Mouse (Mus musculus) midbrain, embryonic 14.5 days (tissue): ENCODE measurements around the gene Fbxo7. TPM values are rescaled to one million over a fixed set of nuclear protein-coding genes. Genes with fewer than 3 reads are reported as not detected.
A peak's percentile ranks its signal among the peaks of the same experiment; 100 is the strongest.

Experiments
- ATAC-seq: fragments of 200-750 bp; cut with Nextera tagmentation; 2 replicates; pipeline ENCODE4 v1.8.0; 2017; ENCODE audit warnings: moderate number of reproducible peaks, moderate library complexity; ENCODE audit not compliant: low FRiP score, low TSS enrichment
- DNase-seq: peaks from one replicate; pipeline ENCODE4 v3.0.0-alpha.2; 2015
- H3K27ac ChIP-seq: fragments of 300-500 bp; sonication (generic); replicated peaks from 2 replicates; pipeline ENCODE4 v1.5.1; 2014; ENCODE audit warnings: mild to moderate bottlenecking, low read depth, low read length, moderate library complexity
- H3K27me3 ChIP-seq: fragments of 300-500 bp; sonication (generic); 2 replicates; pipeline ENCODE4 v1.6.1; 2014; ENCODE audit warnings: low read length, control low read depth, mixed read lengths; ENCODE audit not compliant: control insufficient read depth, insufficient read depth
- H3K36me3 ChIP-seq: fragments of 300-500 bp; sonication (generic); 2 replicates; pipeline ENCODE4 v1.6.1; 2014; ENCODE audit warnings: low read length, control low read depth; ENCODE audit not compliant: control insufficient read depth, insufficient read depth
- H3K4me1 ChIP-seq: fragments of 300-500 bp; sonication (generic); 2 replicates; pipeline ENCODE4 v1.6.1; 2014; ENCODE audit warnings: mild to moderate bottlenecking, antibody characterized with exemption, low read length, control low read depth; ENCODE audit not compliant: control insufficient read depth, insufficient read depth
- H3K4me2 ChIP-seq: fragments of 300-500 bp; sonication (generic); 2 replicates; pipeline ENCODE4 v1.6.1; 2014; ENCODE audit warnings: mild to moderate bottlenecking, low read length, moderate library complexity
- H3K4me3 ChIP-seq: fragments of 300-500 bp; sonication (generic); replicated peaks from 2 replicates; pipeline ENCODE4 v1.5.1; 2014; ENCODE audit warnings: low read depth, low read length
- H3K9ac ChIP-seq: fragments of 300-500 bp; sonication (generic); replicated peaks from 2 replicates; pipeline ENCODE4 v1.6.1; 2014; ENCODE audit warnings: mild to moderate bottlenecking, low read length, moderate library complexity
- H3K9me3 ChIP-seq: fragments of 300-500 bp; sonication (generic); 2 replicates; pipeline ENCODE4 v1.6.1; 2016; ENCODE audit warnings: low read length, control low read depth, mixed read lengths; ENCODE audit not compliant: control insufficient read depth
- WGBS: fragments of 180-500 bp; shearing (Covaris S2); extraction: QIAGEN DNeasy Blood & Tissue Kit; methylation state at CpG from one replicate; pipeline ENCODE4 v1.1.7; 2014; 5-methylcytosine and 5-hydroxymethylcytosine counted together
- polyA plus RNA-seq: library from polyadenylated mRNA; unstranded; fragments of >200 nt; fragmentation: Nextera tagmentation; extraction: Ambion mirVana; gene quantifications from 2 replicates; pipeline ENCODE4 v1.2.1, GENCODE M21; 2014

Fbxo7 gene
- polyA plus RNA-seq, 1 experiment from 2014 or later = 19.6 TPM

DNA sequence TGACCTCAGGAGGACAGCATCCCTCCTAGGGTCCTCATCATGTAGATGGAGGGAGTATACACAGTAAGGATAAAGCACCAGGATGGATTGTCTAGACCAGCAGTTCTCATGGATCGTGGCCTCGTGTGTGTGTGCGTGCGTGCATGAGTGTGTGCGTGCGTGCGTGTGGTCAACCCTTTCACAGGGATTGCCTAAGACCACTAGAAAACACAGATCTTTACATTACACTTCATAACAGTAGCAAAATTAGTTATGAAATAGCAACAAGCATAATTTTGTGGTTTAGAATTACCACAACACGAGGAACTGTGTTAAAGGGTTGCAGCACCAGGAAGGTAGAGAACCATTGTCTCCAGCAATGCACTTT lies 41.2 kb downstream of the Fbxo7 start:
- no peak overlapping the region for H3K9ac ChIP-seq
- no peaks in the 10 kb centered on the region for H3K36me3 ChIP-seq
- no peak for DNase-seq
- WGBS = 95% methylated on average over 8 of the region's 8 CpGs
- no peak overlapping the region for H3K27ac ChIP-seq
- ATAC-seq = no peak
- H3K4me2 ChIP-seq = no peak overlapping the region
- no peaks in the 10 kb centered on the region for H3K4me1 ChIP-seq
- H3K27me3 ChIP-seq = no peaks in the 10 kb centered on the region
- no peaks in the 10 kb centered on the region for H3K9me3 ChIP-seq
- no peak overlapping the region for H3K4me3 ChIP-seq

DNA sequence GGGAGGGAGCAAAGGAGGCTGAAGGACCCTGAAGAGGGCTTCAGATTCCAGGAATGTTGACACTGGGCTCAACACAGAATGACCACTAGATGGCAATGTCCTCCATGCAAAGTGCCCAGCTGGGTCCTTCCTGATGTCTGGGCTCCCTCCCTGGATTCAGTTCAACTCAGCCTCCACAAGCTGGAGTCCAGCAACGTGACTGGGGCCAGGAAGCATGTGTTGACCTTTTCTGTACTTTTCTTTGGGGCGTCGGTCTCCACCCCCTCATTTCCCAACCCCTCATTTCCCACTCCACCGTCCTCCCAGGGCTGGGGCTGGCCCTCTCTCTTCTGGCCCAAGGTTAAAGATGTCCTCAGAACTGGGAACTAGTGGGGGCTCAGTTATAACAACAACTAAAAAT lies 43.2 kb downstream of the Fbxo7 start:
- DNase-seq (peak; percentile 93), ATAC-seq (peak; percentile 68)
- 7% methylated on average over 4 of the region's 4 CpGs for WGBS
- H3K9ac ChIP-seq = no peak overlapping the region
- H3K4me3 ChIP-seq = no peak overlapping the region
- no peaks in the 10 kb centered on the region for H3K36me3 ChIP-seq
- no peak overlapping the region for H3K27ac ChIP-seq
- no peaks in the 10 kb centered on the region for H3K4me1 ChIP-seq
- no peaks in the 10 kb centered on the region for H3K9me3 ChIP-seq
- H3K27me3 ChIP-seq = no peaks in the 10 kb centered on the region
- no peak overlapping the region for H3K4me2 ChIP-seq

DNA sequence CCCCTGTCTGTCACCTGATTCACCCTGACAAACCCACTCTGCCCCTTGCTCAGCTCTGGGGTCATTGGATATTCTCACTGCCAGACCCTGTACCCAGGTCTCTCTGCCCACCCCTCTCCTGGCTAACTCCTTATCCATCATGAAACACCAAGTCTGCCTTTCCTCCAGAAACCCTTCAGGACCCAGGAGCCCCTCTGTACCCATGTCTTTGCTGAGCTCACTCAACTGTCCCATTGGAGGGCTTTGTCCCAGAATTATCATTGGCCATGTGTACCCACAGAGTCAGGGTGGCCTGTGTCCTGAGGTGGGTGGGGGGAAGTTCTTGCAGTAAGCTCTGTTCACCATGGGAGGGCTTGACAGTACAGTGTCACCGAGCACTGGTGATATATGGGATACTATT lies 43.9 kb downstream of the Fbxo7 start:
- WGBS = 92% methylated on average over 1 of the region's 1 CpGs

DNA sequence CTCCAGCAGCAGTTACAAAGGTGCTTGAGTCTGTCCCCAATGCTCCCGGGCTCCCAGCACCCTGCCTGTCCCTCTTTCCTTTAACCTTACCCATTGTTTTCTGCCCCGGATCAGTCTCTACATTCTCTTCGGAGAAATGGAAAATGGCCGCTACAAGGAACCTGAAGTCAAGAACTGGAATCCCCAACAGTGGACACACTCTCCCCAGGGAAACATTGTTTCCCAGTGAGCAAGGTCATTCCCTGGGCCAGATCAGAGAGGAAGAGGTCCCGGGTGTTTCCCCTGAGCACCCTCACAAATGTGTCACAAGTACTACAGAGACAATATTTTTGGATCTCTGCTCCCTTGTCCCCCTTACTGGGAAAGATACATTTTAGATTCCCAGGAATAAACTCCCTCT lies 44.9 kb downstream of the Fbxo7 start:
- H3K9ac ChIP-seq = no peak overlapping the region
- WGBS = 79% methylated on average over 5 of the region's 5 CpGs
- no peak overlapping the region for H3K27ac ChIP-seq
- no peak overlapping the region for H3K4me2 ChIP-seq
- no peak overlapping the region for H3K4me3 ChIP-seq
- DNase-seq (no peak), ATAC-seq (no peak)
- no peaks in the 10 kb centered on the region for H3K27me3 ChIP-seq
- H3K9me3 ChIP-seq = no peaks in the 10 kb centered on the region
- no peaks in the 10 kb centered on the region for H3K36me3 ChIP-seq
- H3K4me1 ChIP-seq = no peaks in the 10 kb centered on the region

More for the DNA sequence above, 43.9 kb downstream of the Fbxo7 start:
- H3K36me3 ChIP-seq = no peaks in the 10 kb centered on the region
- no peaks in the 10 kb centered on the region for H3K9me3 ChIP-seq
- DNase-seq = no peak
- no peaks in the 10 kb centered on the region for H3K27me3 ChIP-seq
- H3K4me2 ChIP-seq = no peak overlapping the region
- no peak overlapping the region for H3K27ac ChIP-seq
- no peak for ATAC-seq
- H3K9ac ChIP-seq = no peak overlapping the region
- H3K4me1 ChIP-seq = no peaks in the 10 kb centered on the region
- no peak overlapping the region for H3K4me3 ChIP-seq

DNA sequence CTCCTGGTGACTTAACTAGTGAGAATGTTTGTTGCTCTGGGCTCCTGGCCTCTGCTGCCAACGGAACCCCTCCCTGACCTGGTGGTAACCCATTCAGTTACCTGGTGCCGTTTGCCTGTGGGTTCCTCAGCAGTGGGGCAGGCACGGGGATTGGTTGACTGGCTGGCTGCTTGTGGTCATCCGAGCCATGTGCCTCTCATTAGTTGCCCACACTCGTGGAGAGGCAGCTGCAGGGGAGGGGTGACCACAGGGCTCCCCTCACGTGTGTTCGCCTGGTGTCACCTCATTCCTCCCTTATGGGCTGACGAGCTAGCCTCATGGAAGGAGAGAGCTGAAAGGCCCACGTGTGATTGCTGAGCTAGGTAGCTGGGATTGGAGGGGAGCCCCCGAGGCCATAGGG lies 46.1 kb downstream of the Fbxo7 start:
- ATAC-seq = no peak
- DNase-seq = no peak
- H3K9me3 ChIP-seq = no peaks in the 10 kb centered on the region
- H3K27me3 ChIP-seq = no peaks in the 10 kb centered on the region
- no peaks in the 10 kb centered on the region for H3K36me3 ChIP-seq
- H3K27ac ChIP-seq = no peak overlapping the region
- H3K9ac ChIP-seq = no peak overlapping the region
- H3K4me2 ChIP-seq = no peak overlapping the region
- H3K4me3 ChIP-seq = no peak overlapping the region
- no peaks in the 10 kb centered on the region for H3K4me1 ChIP-seq
- 77% methylated on average over 10 of the region's 10 CpGs for WGBS

DNA sequence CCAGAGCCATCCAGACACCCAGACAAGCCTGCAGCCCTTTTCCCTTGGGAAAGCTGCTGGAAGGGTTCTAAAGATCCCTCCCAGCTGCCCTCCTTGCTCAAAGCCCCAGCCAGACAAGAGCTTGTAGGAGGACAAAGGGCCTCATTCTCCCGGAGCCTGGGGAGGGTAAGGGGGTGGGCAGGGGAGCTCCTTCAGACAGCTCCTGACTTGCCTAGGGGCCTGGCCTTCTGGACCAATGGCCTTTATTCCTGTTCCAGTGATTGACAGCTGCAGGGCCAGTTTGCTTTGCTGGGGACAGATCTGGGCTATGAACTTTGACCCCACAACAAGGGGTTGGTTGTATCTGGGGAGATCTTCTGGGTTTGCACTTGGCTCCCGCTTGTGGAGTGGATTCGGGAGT lies 47.6 kb downstream of the Fbxo7 start:
- ATAC-seq (peak; percentile 32; the same call in 1 of the 2 replicates), DNase-seq (peak; percentile 41)
- no peak overlapping the region for H3K9ac ChIP-seq
- H3K27me3 ChIP-seq = no peaks in the 10 kb centered on the region
- WGBS = 6% methylated on average over 3 of the region's 3 CpGs
- H3K4me1 ChIP-seq = no peaks in the 10 kb centered on the region
- H3K9me3 ChIP-seq = peaks cover 4% of the 10 kb centered on the region; the same call in 1 of the 2 replicates
- no peaks in the 10 kb centered on the region for H3K36me3 ChIP-seq
- H3K27ac ChIP-seq = no peak overlapping the region
- no peak overlapping the region for H3K4me3 ChIP-seq
- H3K4me2 ChIP-seq = no peak overlapping the region

DNA sequence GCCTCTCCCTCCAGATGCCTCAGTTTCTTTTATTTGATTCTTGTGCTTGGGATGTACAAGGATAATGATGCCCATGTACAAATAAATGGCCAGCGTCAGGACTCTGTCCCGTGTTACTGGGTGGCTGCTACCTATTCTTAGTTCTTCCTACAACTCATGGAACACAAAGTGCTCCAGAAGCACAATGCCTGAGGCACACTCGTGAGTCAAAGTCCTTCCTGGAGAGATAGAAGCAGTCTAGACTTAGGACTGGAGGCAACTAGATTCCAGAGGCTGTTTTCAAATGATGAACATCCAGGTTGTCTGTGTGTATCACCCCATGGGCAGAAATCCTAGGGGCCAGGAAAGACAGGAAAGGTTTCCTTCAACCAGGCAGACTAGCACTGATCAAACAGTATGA lies 49.0 kb downstream of the Fbxo7 start:
- Histone ChIP-seq H3K4me2 (no peak overlapping the region), H3K27ac (no peak overlapping the region), H3K4me3 (no peak overlapping the region), H3K4me1 (no peaks in the 10 kb centered on the region), H3K27me3 (no peaks in the 10 kb centered on the region), H3K36me3 (no peaks in the 10 kb centered on the region), H3K9ac (no peak overlapping the region), H3K9me3 (peaks cover 4% of the 10 kb centered on the region; the same call in 1 of the 2 replicates)
- DNase-seq (no peak), ATAC-seq (no peak)
- 86% methylated on average over 3 of the region's 3 CpGs for WGBS

DNA sequence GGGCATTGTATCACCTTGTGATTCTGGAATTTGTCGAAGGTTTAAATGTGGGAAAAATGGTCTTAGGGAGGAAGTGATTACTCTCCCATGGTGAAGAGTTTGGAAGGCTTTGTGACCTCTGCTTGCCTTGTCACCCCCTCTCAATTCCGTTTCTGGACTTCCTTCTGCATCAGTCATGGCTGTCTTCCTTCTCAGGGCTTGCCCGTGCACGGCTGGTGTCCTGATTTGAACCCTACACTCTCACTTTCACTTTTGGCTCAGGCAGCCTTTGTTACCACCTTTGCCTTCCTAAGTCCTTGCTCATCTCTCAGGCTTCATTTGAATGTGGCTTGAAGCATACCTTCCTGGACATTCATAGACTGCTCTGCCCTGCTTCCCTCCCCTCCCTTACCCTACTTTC lies 52.4 kb downstream of the Fbxo7 start:
- Histone ChIP-seq H3K9ac (no peak overlapping the region), H3K36me3 (no peaks in the 10 kb centered on the region), H3K27ac (no peak overlapping the region), H3K9me3 (peaks cover 4% of the 10 kb centered on the region; the same call in 1 of the 2 replicates), H3K4me2 (no peak overlapping the region), H3K4me1 (no peaks in the 10 kb centered on the region), H3K27me3 (no peaks in the 10 kb centered on the region), H3K4me3 (no peak overlapping the region)
- 84% methylated on average over 4 of the region's 4 CpGs for WGBS
- ATAC-seq = no peak
- no peak for DNase-seq

DNA sequence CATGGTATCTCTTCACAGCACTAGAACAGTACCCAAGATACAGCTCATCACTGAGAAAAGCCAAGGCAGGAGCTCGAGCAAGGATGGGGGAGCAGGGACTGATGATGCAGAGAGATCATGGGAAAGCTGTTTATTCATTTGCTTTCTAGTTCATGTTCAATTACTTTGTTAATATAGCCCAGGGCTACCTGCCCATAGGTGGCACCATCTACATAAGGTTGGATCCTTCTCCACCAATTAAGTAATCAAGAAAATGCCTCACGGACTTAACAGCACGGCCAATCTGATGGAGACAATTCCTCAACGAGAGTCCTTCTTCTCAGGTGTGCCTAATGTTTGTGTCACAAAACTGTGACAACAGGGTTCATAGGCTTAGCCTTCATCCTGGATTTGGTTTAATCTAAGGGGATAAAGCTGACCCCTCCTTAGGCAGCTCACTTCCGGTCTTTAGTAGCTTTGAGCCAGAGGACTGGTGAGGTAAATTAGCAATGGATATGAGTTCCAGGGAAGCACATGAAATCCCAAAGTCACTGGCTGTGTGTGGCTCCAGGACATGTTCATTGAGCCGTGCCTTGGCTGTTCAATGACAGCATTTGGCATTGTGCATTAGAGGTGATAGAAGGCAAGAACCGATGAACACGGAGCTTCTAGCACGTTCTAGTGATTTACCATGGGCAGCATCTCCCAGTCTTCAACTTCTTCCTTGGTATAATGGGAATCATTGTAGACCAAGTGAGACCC lies 53.4 kb downstream of the Fbxo7 start:
- Histone ChIP-seq H3K36me3 (no peaks in the 10 kb centered on the region), H3K4me1 (no peaks in the 10 kb centered on the region), H3K9me3 (peaks cover 4% of the 10 kb centered on the region; the same call in 1 of the 2 replicates), H3K9ac (no peak overlapping the region), H3K4me2 (no peak overlapping the region), H3K27me3 (no peaks in the 10 kb centered on the region), H3K4me3 (no peak overlapping the region), H3K27ac (no peak overlapping the region)
- peak; percentile 8 for DNase-seq
- no peak for ATAC-seq
- 88% methylated on average over 9 of the region's 9 CpGs for WGBS
